Mouse (Mus musculus) leukemia stem cell, adult 10-12 weeks (primary cell): ENCODE results near the gene Znrd1as. TPM values are rescaled to one million over a fixed set of nuclear protein-coding genes. Genes with fewer than 3 reads are reported as not detected.

Source experiments
- polyA plus RNA-seq: library from polyadenylated mRNA; stranded (reverse); fragments of >175 nt; gene quantifications from 2 replicates; pipeline ENCODE4 v1.2.3, GENCODE M21; 2012; ENCODE audit warnings: low replicate concordance

Gene Znrd1as
- polyA plus RNA-seq: 0.19 TPM in 1 of 2 replicates, not detected in the other

GRCm38 (mm10) chr17:36957999-36958743 lies at the start of gene Znrd1as, which contains the start of gene Znrd1:
Gene Znrd1as, plus strand, starts transcription at chr17:36958592.
Gene Znrd1, minus strand, starts transcription at chr17:36958559.

GRCm38 (mm10) chr17:36942791-36943471 lies 15.5 kb upstream of the Znrd1as start, which contains the start of gene Rnf39:
Gene Rnf39, plus strand, starts transcription at chr17:36942918.

GRCm38 (mm10) chr17:36950981-36951947 lies 7.1 kb upstream of the Znrd1as start, which contains the start of gene Ppp1r11:
Gene Ppp1r11, minus strand, starts transcription at chr17:36951741.

GRCm38 (mm10) chr17:36981221-36981813 lies 22.9 kb downstream of the Znrd1as start, which contains the start of gene 2410137M14Rik:
Gene 2410137M14Rik, minus strand, starts transcription at chr17:36981237.

GRCm38 (mm10) chr17:36989437-36989836 lies 31.0 kb downstream of the Znrd1as start, which contains the start of gene H2-M5:
Gene H2-M5, minus strand, starts transcription at chr17:36989537.

GRCm38 (mm10) chr17:37000863-37001262 lies 42.5 kb downstream of the Znrd1as start, which contains the start of gene Zfp57:
Gene Zfp57, plus strand, starts transcription at chr17:37001163.

Other genes with a start within 250 kb of the Znrd1as start
- gene H2-M10.5, start 185.7 kb upstream of the Znrd1as start, polyA plus RNA-seq: not detected in 2 replicates
- not detected in 2 replicates for gene H2-M10.6, start 146.4 kb upstream of the Znrd1as start, polyA plus RNA-seq
- 19.6 and 19.7 TPM in 2 replicates for gene Trim26, start 121.5 kb upstream of the Znrd1as start, polyA plus RNA-seq
- 0.34 and 0.50 TPM in 2 replicates for gene Trim15, start 91.4 kb upstream of the Znrd1as start, polyA plus RNA-seq
- 9.5 and 47.5 TPM in 2 replicates for gene Trim10, start 89.0 kb upstream of the Znrd1as start, polyA plus RNA-seq
- not detected in 2 replicates for gene Trim40, start 68.5 kb upstream of the Znrd1as start, polyA plus RNA-seq
- not detected in 2 replicates for gene Trim31, start 60.5 kb upstream of the Znrd1as start, polyA plus RNA-seq
- 0.11 TPM in 1 of 2 replicates, not detected in the other for gene Rnf39, start 15.7 kb upstream of the Znrd1as start, polyA plus RNA-seq
- 87.0 and 326 TPM in 2 replicates for gene Ppp1r11, start 6.9 kb upstream of the Znrd1as start, polyA plus RNA-seq
- 1.0 and 4.8 TPM in 2 replicates for gene Znrd1, start within 50 bp of the Znrd1as start, polyA plus RNA-seq
- gene 2410137M14Rik, start 22.6 kb downstream of the Znrd1as start, polyA plus RNA-seq: not detected in 2 replicates
- gene H2-M5, start 30.9 kb downstream of the Znrd1as start, polyA plus RNA-seq: 0.07 TPM in 1 of 2 replicates, not detected in the other
- gene Zfp57, start 42.6 kb downstream of the Znrd1as start, polyA plus RNA-seq: 0.12 and 0.82 TPM in 2 replicates
- gene Mog, start 64.8 kb downstream of the Znrd1as start, polyA plus RNA-seq: not detected in 2 replicates
- 15.3 and 37.9 TPM in 2 replicates for gene Gabbr1, start 87.4 kb downstream of the Znrd1as start, polyA plus RNA-seq
- gene Olfr90, start 129.9 kb downstream of the Znrd1as start, polyA plus RNA-seq: not detected in 2 replicates
- gene Olfr91, start 139.7 kb downstream of the Znrd1as start, polyA plus RNA-seq: not detected in 2 replicates
- not detected in 2 replicates for gene Olfr92, start 161.5 kb downstream of the Znrd1as start, polyA plus RNA-seq
- not detected in 2 replicates for gene Olfr93, start 202.9 kb downstream of the Znrd1as start, polyA plus RNA-seq
- not detected in 2 replicates for gene Ubd, start 235.3 kb downstream of the Znrd1as start, polyA plus RNA-seq
- gene Olfr94, start 242.4 kb downstream of the Znrd1as start, polyA plus RNA-seq: not detected in 2 replicates